Mouse (Mus musculus) gastrocnemius, postnatal 10 days (tissue): ENCODE data around the gene Ptgir. TPM values are rescaled to one million over a fixed set of nuclear protein-coding genes. Genes with fewer than 3 reads are reported as not detected.

Experiments
- DNase-seq: peaks from one replicate; pipeline ENCODE4 v3.0.0; 2021; ENCODE audit warnings: mixed read lengths
- long read RNA-seq, 2 experiments: library from polyadenylated mRNA; stranded (forward); transcript quantifications; one replicate each; pipeline ENCODE4 v2.0.0; 2021
- total RNA-seq, 2 experiments: library from RNA; stranded (reverse); gene quantifications; 2 replicates each; pipeline ENCODE4 v1.2.3; 2021

Gene Ptgir
- total RNA-seq, result 1 to 10 TPM; 1.8 to 2.9 TPM
- long read RNA-seq, experiment 1, transcript Ptgir-202 (2 exons, 3,305 nt), result major isoform, 5 of 7 reads
- long read RNA-seq, experiment 1, partial matches to known transcripts, result 1 of 7 reads
- long read RNA-seq, experiment 1, other reads (novel, unspliced or antisense), result 1 of 7 reads
- long read RNA-seq, experiment 2, partial matches to known transcripts, result 0 of 6 reads
- long read RNA-seq, experiment 2, other reads (novel, unspliced or antisense), result 2 of 6 reads

DNA sequence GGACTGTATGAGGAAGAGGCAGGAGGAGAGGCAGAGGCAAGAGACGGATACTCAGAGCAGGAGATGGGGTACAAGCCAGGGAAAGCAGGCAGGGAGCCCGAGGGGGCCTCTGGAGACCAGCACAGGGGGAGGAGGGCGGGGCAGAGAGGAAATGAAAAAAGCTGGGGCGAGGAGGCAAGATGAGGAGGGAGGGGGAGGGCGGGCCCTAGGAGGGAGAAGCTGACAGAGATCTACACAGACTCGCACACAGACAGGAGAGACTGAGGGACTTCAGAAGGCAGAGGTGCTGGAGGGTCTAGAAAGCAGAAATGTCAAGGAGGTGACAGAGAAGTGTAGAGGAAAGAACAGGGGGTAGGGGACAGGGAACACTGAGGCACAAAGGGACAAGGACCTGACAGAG, at the start of gene Ptgir:
TSS of gene Ptgir (plus strand) at position 210 of the 400 bp plus-strand sequence.
- DNase-seq, result peak; percentile 73

DNA sequence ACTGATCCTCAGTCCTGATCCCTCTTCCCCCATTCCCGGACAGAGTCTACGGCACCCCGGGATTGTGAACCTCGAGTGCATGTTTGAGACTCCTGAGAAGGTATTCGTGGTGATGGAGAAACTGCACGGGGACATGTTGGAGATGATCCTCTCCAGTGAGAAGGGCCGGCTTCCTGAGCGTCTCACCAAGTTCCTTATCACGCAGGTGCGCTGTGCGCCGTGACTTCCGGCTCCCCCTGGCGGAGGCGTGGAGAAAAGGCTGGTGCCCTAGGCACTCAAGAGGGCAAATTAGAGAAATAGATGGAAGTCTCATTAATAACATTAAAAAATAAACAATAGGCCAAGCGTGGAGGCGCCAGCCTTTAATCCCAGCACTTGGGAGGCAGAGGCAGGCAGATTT, 48.0 kb upstream of the Ptgir start:
- peak; percentile 41 for DNase-seq

GRCm38 (mm10) chr7:16859902-16860651, 46.2 kb upstream of the Ptgir start:
- no peak for DNase-seq

GRCm38 (mm10) chr7:16867488-16867887, 38.8 kb upstream of the Ptgir start:
- no peak for DNase-seq

- no peak for DNase-seq
Observed at GRCm38 (mm10) chr7:16869497-16869896, 36.8 kb upstream of the Ptgir start.

GRCm38 (mm10) chr7:16871600-16871999, 34.7 kb upstream of the Ptgir start:
- no peak for DNase-seq

- no peak for DNase-seq
Observed at GRCm38 (mm10) chr7:16872478-16872877, 33.8 kb upstream of the Ptgir start.

GRCm38 (mm10) chr7:16873392-16873791, 32.9 kb upstream of the Ptgir start:
- DNase-seq, result no peak

GRCm38 (mm10) chr7:16874190-16874589, 32.1 kb upstream of the Ptgir start:
- DNase-seq, result peak; percentile 82

GRCm38 (mm10) chr7:16874756-16875309, 31.5 kb upstream of the Ptgir start:
- DNase-seq, result peak; percentile 97

- DNase-seq, result no peak
Observed at GRCm38 (mm10) chr7:16875310-16875325, 31.2 kb upstream of the Ptgir start, which contains the start of gene Dact3. Gene Dact3 (plus strand): TSS chr7:16875317.

GRCm38 (mm10) chr7:16875326-16875725, 31.0 kb upstream of the Ptgir start:
- no peak for DNase-seq

- DNase-seq, result no peak
Observed at GRCm38 (mm10) chr7:16876006-16876405, 30.3 kb upstream of the Ptgir start.

DNA sequence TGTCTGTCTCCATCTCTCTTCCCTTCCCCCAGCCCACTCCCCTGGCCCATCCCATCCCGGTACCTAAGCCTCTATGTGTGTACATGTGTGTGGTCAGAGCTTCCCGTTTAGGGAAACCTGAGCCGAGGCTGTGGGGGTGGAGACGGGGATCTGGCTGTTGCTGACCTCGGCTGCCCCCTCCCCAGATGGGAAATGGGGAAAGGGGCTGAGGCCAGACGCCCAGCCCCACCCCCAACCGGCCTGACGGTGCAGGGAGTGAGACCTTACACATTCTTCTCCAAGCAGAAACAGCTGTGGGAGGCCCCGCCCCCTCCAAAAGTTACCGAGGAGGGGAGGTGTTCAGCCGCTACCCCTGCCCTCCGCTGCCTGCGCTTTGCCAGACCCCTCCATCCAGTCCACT, 29.7 kb upstream of the Ptgir start:
- DNase-seq, result peak; percentile 38

DNA sequence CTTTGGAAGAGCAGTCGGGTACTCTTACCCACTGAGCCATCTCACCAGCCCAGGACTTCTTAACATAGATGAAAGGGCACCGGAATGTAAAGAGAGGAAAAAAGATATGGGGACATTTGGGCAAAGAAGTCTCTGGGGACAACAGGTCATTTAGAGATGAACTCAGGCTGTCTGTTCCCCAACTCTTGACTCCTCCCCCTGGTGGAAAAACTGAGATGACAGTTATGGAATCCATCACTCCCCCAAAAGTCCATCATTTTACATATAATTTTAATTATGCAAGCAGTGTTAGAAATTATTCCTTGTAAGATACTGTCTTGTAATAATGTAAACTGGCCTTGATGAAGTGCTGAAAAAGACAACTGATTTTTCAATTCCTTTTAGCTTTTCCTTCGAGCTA, 28.6 kb upstream of the Ptgir start:
- no peak for DNase-seq

DNA sequence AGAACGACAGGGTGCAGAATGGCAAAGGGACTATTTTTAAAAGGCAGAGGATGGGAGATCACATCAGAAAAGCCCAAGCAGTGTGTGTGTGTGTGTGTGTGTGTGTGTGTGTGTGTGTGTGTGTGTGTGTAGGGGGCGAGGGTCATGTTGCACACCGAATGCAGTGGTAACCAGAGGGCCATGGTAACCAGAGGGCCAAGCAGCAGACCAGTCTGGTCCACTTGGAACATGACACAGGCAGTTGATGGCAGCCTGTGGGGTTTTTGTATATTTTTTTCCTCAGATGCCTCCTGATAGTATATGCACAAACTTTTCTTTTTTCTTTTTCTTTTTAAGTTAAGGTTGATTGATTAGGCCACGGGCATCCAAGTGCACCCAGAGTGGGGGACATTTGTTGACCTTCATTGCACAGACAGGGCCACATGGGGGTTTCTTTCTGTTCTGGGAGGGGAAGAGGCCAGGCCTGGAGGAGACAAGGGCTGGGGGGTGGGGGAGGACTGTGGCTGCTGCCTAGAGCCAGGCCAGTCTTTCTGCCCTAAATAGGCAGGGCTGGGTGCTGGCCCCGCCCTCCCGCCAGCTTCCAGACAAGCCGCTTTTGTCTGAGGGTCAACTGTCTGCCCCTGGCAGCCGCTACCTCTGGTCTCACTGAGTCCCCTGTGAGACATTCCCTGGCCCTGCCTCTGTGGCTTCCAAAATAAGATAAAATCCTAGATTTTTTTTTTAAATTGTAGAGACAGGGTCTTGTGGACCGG, 26.3 kb upstream of the Ptgir start:
- DNase-seq, result peak; percentile 36

DNA sequence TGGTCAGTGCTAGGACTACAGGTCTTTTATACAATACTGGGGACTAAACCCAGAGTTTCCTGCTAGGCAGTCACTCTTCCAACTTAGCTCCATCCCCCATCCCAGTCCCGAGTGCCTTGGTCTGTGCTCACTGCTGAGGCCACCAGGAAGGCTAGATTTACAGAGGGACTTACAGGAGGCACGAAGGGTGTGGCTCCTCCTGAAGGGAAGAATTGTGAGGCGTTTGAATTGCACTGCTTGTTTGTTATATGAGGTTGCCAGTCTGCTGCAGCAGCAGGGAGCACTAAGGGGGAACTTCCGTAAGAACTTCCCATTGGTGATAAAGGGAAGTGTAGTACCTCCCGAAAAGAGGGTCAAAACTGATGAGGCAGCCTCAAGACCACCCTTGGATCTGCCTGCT, 25.7 kb upstream of the Ptgir start:
- no peak for DNase-seq

DNA sequence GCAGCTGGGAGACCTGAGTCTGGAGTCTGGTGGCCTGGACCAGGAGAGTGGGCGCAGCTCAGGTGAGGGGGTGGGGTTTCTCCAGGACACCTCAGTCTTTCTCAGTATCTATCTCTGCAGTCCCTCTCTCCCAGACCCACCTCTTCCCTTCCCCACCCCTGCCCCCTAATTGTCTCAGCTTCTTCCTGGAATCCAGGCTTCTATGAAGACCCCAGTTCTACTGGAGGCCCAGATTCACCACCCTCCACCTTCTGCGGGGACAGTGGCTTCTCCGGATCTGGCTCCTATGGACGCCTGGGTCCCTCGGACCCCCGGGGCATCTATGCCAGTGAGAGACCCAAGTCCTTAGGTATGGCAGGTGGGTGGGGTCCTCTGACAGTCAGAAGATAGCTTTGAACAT, 23.1 kb upstream of the Ptgir start:
- no peak for DNase-seq

DNA sequence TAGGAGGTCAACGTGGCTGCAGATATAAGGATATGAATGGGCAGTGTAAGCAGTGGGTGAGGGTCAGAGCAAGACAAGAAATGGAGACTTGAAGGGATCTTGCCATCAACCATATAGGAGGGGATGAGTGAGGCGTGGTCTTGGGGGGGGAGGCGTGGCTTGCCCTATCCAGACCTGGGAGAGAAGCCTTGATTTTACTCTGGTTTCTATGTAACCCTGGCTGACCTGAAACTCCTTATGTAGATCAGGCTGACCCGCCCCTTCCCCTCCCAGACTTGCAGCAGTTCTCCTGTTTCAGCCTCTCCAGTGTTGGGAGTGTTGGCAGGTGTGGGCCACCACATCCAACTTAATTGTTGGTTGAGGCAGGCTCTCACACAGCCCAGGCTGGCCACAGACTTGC, 22.0 kb upstream of the Ptgir start:
- DNase-seq, result no peak

DNA sequence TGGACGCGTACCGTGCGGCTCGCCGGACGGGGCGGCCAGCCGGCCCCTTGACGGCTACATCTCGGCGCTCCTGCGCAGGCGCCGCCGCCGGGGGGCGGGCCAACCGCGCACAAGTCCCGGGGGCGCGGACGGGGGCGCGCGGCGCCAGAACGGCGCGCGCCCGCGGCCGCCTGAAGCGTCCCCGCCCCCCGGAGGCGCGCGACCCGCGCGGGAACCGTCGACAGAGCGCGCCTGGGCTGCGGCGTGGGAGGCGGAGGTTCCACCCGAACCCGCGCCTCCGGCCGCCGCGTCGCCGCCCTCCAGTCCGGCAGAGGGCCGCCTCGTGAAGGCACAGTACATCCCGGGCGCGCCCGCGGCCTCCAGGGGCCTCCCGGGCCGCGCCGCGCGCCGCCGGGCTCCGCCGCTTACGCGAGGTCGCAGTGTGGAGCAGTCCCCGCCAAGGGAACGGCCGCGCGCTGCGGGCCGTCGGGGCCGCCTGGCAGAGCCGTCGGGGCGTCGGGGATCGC, 21.0 kb upstream of the Ptgir start:
- DNase-seq, result no peak

DNA sequence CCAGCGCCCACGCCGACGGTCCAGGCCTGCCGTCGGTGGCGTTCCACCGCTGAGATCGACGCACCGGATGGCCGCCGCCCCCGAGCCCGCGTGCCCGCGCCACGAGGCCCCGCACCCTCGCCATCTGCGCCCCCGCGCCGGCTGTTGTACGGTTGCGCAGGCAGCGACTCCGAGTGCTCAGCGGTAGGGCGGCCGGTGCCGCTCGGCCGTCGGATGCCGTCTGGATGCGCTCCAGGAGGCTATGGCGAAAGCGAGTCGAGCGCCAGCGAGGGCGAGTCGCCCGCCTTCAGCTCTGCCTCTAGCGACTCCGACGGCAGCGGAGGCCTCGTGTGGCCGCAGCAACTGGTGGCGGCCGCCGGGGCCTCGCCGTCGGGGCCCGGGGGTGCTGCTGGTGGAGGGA, 20.4 kb upstream of the Ptgir start:
- DNase-seq, result no peak

DNA sequence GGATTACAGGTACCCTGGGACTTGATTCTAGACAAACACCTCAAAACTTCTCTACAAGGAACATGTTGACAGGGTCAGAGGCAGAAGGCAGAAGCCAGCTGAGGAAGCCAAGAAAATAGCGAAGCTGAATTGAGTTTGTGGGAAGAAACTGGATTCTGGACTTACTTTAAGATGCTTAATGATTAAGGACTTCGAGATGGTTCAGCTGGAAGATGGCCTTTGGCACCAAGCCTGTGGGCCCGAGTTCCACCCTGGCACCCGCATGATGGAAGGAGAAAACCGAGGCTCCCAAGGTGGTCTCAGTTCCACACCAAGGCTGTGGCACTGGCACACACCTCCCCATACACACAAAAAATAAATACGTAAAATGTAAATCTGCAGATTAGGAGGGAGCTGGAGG, 15.8 kb upstream of the Ptgir start:
- DNase-seq, result no peak

GRCm38 (mm10) chr7:16890944-16891343, 15.3 kb upstream of the Ptgir start:
- peak; percentile 83 for DNase-seq
